Mouse (Mus musculus) limb, embryonic 10.5 days (tissue): ENCODE results near the gene Gnmt. TPM values are rescaled to one million over a fixed set of nuclear protein-coding genes. Genes with fewer than 3 reads are reported as not detected.

Experiments
- DNase-seq: peaks from one replicate; pipeline ENCODE4 v3.0.0-alpha.2; 2017; ENCODE audit warnings: low spot score
- H3K27ac ChIP-seq: fragments of 300-500 bp; sonication (generic); 2 replicates; pipeline ENCODE4 v1.5.1; 2016; ENCODE audit warnings: mild to moderate bottlenecking
- H3K27me3 ChIP-seq: fragments of 300-500 bp; sonication (generic); 2 replicates; pipeline ENCODE4 v1.6.1; 2016; ENCODE audit warnings: low read depth, mild to moderate bottlenecking; ENCODE audit not compliant: poor library complexity, severe bottlenecking
- H3K36me3 ChIP-seq: fragments of 300-500 bp; sonication (generic); 2 replicates; pipeline ENCODE4 v1.6.1; 2016; ENCODE audit warnings: mild to moderate bottlenecking, moderate library complexity
- H3K4me1 ChIP-seq: fragments of 300-500 bp; sonication (generic); 2 replicates; pipeline ENCODE4 v1.6.1; 2016
- H3K4me3 ChIP-seq: fragments of 300-500 bp; sonication (generic); 2 replicates; pipeline ENCODE4 v1.5.1; 2016; ENCODE audit warnings: mild to moderate bottlenecking, moderate library complexity
- H3K9me3 ChIP-seq: fragments of 300-500 bp; sonication (generic); replicated peaks from 2 replicates; pipeline ENCODE4 v1.6.1; 2016; ENCODE audit warnings: mild to moderate bottlenecking
- WGBS: fragments of 180-500 bp; shearing (Covaris S2); methylation state at CpG from one replicate; pipeline ENCODE4 v1.1.7; 2016; 5-methylcytosine and 5-hydroxymethylcytosine counted together
- polyA plus RNA-seq: library from polyadenylated mRNA; unstranded; fragments of >200 nt; fragmentation: Nextera tagmentation; extraction: Ambion mirVana; gene quantifications from 2 replicates; pipeline ENCODE4 v1.2.1, GENCODE M21; 2016

The Gnmt gene
- polyA plus RNA-seq, 1 experiment from 2014 or later = 0.83 TPM

- H3K27me3 ChIP-seq = peaks cover 29% of the 10 kb centered on the region
- peaks cover 30% of the 10 kb centered on the region for H3K36me3 ChIP-seq
- H3K4me3 ChIP-seq = peak overlapping the region; percentile 13; the same call in 1 of the 2 replicates
- 44% methylated on average over 11 of the region's 11 CpGs for WGBS
- no peak for DNase-seq
- no peak overlapping the region for H3K27ac ChIP-seq
- H3K9me3 ChIP-seq = no peaks in the 10 kb centered on the region
- H3K4me1 ChIP-seq = peaks cover 7% of the 10 kb centered on the region; the same call in 1 of the 2 replicates
Observed at GRCm38 (mm10) chr17:46728496-46728895, 472 bp downstream of the Gnmt start.

GRCm38 (mm10) chr17:46728021-46728420 is 947 bp downstream of the Gnmt start:
- Histone ChIP-seq H3K9me3 (no peaks in the 10 kb centered on the region), H3K4me1 (peaks cover 7% of the 10 kb centered on the region; the same call in 1 of the 2 replicates), H3K36me3 (peaks cover 35% of the 10 kb centered on the region), H3K27ac (no peak overlapping the region), H3K4me3 (no peak overlapping the region), H3K27me3 (peaks cover 29% of the 10 kb centered on the region)
- WGBS = 44% methylated on average over 6 of the region's 6 CpGs
- no peak for DNase-seq

GRCm38 (mm10) chr17:46727271-46727670 is 1.7 kb downstream of the Gnmt start:
- H3K4me3 ChIP-seq = no peak overlapping the region
- DNase-seq = no peak
- H3K36me3 ChIP-seq = peaks cover 41% of the 10 kb centered on the region
- peaks cover 7% of the 10 kb centered on the region; the same call in 1 of the 2 replicates for H3K4me1 ChIP-seq
- H3K27me3 ChIP-seq = peaks cover 29% of the 10 kb centered on the region
- no peak overlapping the region for H3K27ac ChIP-seq
- 93% methylated on average over 11 of the region's 11 CpGs for WGBS
- H3K9me3 ChIP-seq = no peaks in the 10 kb centered on the region

- WGBS = 90% methylated on average over 26 of the region's 26 CpGs
- Histone ChIP-seq H3K4me1 (peaks cover 7% of the 10 kb centered on the region; the same call in 1 of the 2 replicates), H3K36me3 (peaks cover 53% of the 10 kb centered on the region), H3K9me3 (no peaks in the 10 kb centered on the region), H3K27ac (no peak overlapping the region), H3K27me3 (peaks cover 29% of the 10 kb centered on the region), H3K4me3 (no peak overlapping the region)
- DNase-seq = no peak
Observed at GRCm38 (mm10) chr17:46725731-46726645, 3.0 kb downstream of the Gnmt start.

- peaks cover 7% of the 10 kb centered on the region; the same call in 1 of the 2 replicates for H3K4me1 ChIP-seq
- H3K36me3 ChIP-seq = peaks cover 59% of the 10 kb centered on the region
- 50% methylated on average over 9 of the region's 9 CpGs for WGBS
- H3K27ac ChIP-seq = 0 out of 2 replicates have a peak overlapping the region, but pooled peaks have one; percentile 5
- H3K4me3 ChIP-seq = no peak overlapping the region
- DNase-seq = peak; percentile 48
- H3K9me3 ChIP-seq = no peaks in the 10 kb centered on the region
- peaks cover 26% of the 10 kb centered on the region for H3K27me3 ChIP-seq
Observed at GRCm38 (mm10) chr17:46725273-46725672, 3.7 kb downstream of the Gnmt start.

GRCm38 (mm10) chr17:46724477-46725084 is 4.4 kb downstream of the Gnmt start:
- Histone ChIP-seq H3K9me3 (no peaks in the 10 kb centered on the region), H3K36me3 (peaks cover 62% of the 10 kb centered on the region), H3K27ac (0 out of 2 replicates have a peak overlapping the region, but pooled peaks have one; percentile 5), H3K4me3 (no peak overlapping the region), H3K27me3 (peaks cover 19% of the 10 kb centered on the region), H3K4me1 (peaks cover 7% of the 10 kb centered on the region; the same call in 1 of the 2 replicates)
- WGBS = 79% methylated on average over 20 of the region's 20 CpGs
- no peak for DNase-seq

GRCm38 (mm10) chr17:46721077-46721476 is 7.9 kb downstream of the Gnmt start:
- no peak overlapping the region for H3K4me3 ChIP-seq
- H3K27me3 ChIP-seq = no peaks in the 10 kb centered on the region
- peaks cover 3% of the 10 kb centered on the region; the same call in 1 of the 2 replicates for H3K4me1 ChIP-seq
- DNase-seq = no peak
- H3K27ac ChIP-seq = no peak overlapping the region
- H3K9me3 ChIP-seq = no peaks in the 10 kb centered on the region
- 88% methylated on average over 7 of the region's 7 CpGs for WGBS
- H3K36me3 ChIP-seq = peaks cover 76% of the 10 kb centered on the region

GRCm38 (mm10) chr17:46714756-46715481 is 14.0 kb downstream of the Gnmt start:
- Histone ChIP-seq H3K27me3 (no peaks in the 10 kb centered on the region), H3K27ac (no peak overlapping the region), H3K4me3 (no peak overlapping the region), H3K9me3 (no peaks in the 10 kb centered on the region), H3K36me3 (peaks cover 53% of the 10 kb centered on the region), H3K4me1 (peaks cover 26% of the 10 kb centered on the region)
- DNase-seq = no peak
- 94% methylated on average over 11 of the region's 11 CpGs for WGBS

GRCm38 (mm10) chr17:46713849-46714248 is 15.1 kb downstream of the Gnmt start:
- Histone ChIP-seq H3K36me3 (peaks cover 52% of the 10 kb centered on the region), H3K4me3 (peak overlapping the region; percentile 94; the same call in 1 of the 2 replicates), H3K27me3 (no peaks in the 10 kb centered on the region), H3K27ac (no peak overlapping the region), H3K4me1 (peaks cover 26% of the 10 kb centered on the region), H3K9me3 (no peaks in the 10 kb centered on the region)
- no peak for DNase-seq
- 93% methylated on average over 9 of the region's 9 CpGs for WGBS

- WGBS = 79% methylated on average over 7 of the region's 7 CpGs
- H3K36me3 ChIP-seq = peaks cover 47% of the 10 kb centered on the region
- H3K4me3 ChIP-seq = peak overlapping the region; percentile 94
- no peaks in the 10 kb centered on the region for H3K27me3 ChIP-seq
- no peak for DNase-seq
- H3K27ac ChIP-seq = no peak overlapping the region
- H3K9me3 ChIP-seq = no peaks in the 10 kb centered on the region
- peaks cover 26% of the 10 kb centered on the region for H3K4me1 ChIP-seq
Observed at GRCm38 (mm10) chr17:46712442-46712841, 16.5 kb downstream of the Gnmt start.

GRCm38 (mm10) chr17:46711612-46712271 is 17.2 kb downstream of the Gnmt start:
- Histone ChIP-seq H3K27me3 (no peaks in the 10 kb centered on the region), H3K27ac (peak overlapping the region; percentile 88), H3K4me1 (peaks cover 26% of the 10 kb centered on the region), H3K36me3 (peaks cover 40% of the 10 kb centered on the region), H3K9me3 (no peaks in the 10 kb centered on the region), H3K4me3 (peak overlapping the region; percentile 94)
- WGBS = under 1% methylated on average over 76 of the region's 76 CpGs
- peak; percentile 43 for DNase-seq

- 8% methylated on average over 36 of the region's 36 CpGs for WGBS
- Histone ChIP-seq H3K36me3 (peaks cover 33% of the 10 kb centered on the region), H3K4me1 (peaks cover 26% of the 10 kb centered on the region), H3K4me3 (peak within 1 kb of the TSS; percentile 94), H3K9me3 (no peaks in the 10 kb centered on the region), H3K27me3 (no peaks in the 10 kb centered on the region), H3K27ac (peak within 1 kb of the TSS; percentile 88)
- DNase-seq = peak; percentile 97
Observed at GRCm38 (mm10) chr17:46710959-46711597, 17.9 kb downstream of the Gnmt start, which contains the start of gene Pex6. Gene Pex6 (plus strand): TSS chr17:46711463.
